Mouse (Mus musculus): Measurements from ENCODE around the gene Baz1a. TPM values are rescaled to one million over a fixed set of nuclear protein-coding genes. Genes with fewer than 3 reads are reported as not detected.

The Baz1a gene
- 27.1 TPM for polyA plus RNA-seq (2014; fragmentation: Illumina TruSeq; extraction: RNeasy Lipid Tissue Mini Kit (QIAGEN cat#74804))

GRCm38 (mm10) chr12:55013626-55014398 is at the start of gene Baz1a:
Gene Baz1a, minus strand, starts transcription at chr12:55014348.

DNA sequence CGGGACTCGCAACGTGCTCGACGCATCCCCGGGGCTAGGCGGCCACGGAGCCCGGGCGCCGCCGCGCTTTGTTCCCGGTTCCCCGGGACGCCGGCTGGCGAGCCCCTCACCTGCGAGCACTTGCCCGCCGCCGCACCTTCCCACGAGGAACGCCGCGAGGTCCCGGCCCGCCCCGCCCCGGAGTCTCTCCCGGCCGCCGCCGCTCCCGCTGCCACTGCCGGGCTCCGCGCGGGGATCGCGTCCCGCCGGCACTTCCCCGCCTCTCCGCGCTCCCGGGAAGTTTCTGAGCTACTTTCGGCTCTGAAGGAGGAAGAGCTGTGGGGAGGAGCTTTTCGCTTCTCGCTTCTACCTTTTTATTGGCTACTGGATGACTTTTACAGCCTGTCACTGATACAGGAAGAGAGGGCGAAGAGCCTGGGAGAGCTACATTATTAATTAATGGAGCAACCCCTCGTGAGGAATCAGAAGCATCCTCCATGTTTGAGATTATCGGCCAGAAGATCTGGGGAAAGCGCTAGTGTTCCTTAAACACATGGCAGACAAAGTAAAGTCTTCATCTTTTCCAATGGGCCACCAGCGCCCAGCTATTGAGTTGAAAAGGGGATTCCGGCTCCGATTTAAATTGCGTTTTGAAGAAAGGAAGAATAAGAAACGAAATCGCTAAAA is 28.0 kb downstream of the Baz1a start, which contains the start of gene Gm20403:
Gene Gm20403, minus strand, starts transcription at position 478 of the 666 bp plus-strand sequence.

DNA sequence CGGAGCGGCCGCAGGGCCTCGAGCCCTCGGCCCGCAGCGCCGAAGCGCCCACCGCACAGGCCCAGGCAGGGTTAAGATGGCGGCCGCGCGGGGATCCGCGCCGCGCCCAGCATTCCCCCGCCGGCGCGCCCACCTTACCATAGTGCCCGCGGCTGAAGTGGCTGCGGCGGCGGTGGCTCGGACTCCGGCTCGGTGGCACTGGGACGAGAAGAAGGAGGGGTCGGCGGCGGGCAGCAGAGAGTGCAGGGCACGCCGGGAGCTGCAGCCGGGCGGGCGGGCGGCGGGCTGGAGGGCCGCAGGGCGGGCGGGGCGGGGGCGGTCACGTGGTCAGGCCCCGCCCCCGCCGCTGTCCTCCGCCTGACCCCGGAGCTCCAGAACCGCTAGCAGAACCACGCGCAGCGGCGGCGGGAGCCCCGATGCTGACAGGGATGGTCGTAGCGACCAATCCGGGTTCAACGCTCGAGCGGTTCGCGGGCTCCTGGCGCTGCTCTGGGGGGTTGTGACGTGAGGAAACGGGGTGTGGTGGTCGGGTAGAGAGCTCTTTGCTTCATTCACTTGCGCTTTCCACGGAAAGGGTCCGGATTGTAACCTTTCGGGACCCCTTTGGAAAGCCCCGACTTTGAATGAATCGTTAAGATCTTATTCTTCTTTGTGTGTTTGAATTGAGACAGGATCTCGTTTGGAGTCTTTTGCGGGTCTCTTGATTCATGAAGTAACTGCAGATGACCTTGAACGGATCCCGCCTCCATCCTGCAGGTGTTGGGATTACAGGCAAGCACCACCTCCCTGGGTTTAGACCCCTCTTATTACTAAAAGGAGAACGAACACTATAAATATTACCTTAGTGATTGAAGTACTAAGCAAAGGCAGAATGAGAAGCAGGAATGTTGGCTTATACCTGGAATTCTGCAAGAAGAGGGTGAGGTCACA is 151.3 kb downstream of the Baz1a start, which contains the start of gene Cfl2:
Gene Cfl2, minus strand, starts transcription at position 272 of the 930 bp plus-strand sequence.

Other genes with a start within 250 kb of the Baz1a start
- 220 TPM for gene Snx6, start 218.6 kb downstream of the Baz1a start, polyA plus RNA-seq (2014; fragmentation: Illumina TruSeq; extraction: RNeasy Lipid Tissue Mini Kit (QIAGEN cat#74804))
- 667 TPM for gene Cfl2, start 151.5 kb downstream of the Baz1a start, polyA plus RNA-seq (2014; fragmentation: Illumina TruSeq; extraction: RNeasy Lipid Tissue Mini Kit (QIAGEN cat#74804))
- gene Gm20403, start 27.8 kb downstream of the Baz1a start, polyA plus RNA-seq (2014; fragmentation: Illumina TruSeq; extraction: RNeasy Lipid Tissue Mini Kit (QIAGEN cat#74804)): not detected
- 22.4 TPM for gene 2700097O09Rik, start 65.8 kb upstream of the Baz1a start, polyA plus RNA-seq (2014; fragmentation: Illumina TruSeq; extraction: RNeasy Lipid Tissue Mini Kit (QIAGEN cat#74804))
- gene Srp54a, start 65.9 kb upstream of the Baz1a start, polyA plus RNA-seq (2014; fragmentation: Illumina TruSeq; extraction: RNeasy Lipid Tissue Mini Kit (QIAGEN cat#74804)): 1,152 TPM
- not detected for gene Fam177a, start 110.1 kb upstream of the Baz1a start, polyA plus RNA-seq (2014; fragmentation: Illumina TruSeq; extraction: RNeasy Lipid Tissue Mini Kit (QIAGEN cat#74804))
- gene Srp54b, start 140.8 kb upstream of the Baz1a start, polyA plus RNA-seq (2014; fragmentation: Illumina TruSeq; extraction: RNeasy Lipid Tissue Mini Kit (QIAGEN cat#74804)): 3.0 TPM
- 35.0 TPM for gene 1700047I17Rik2, start 185.2 kb upstream of the Baz1a start, polyA plus RNA-seq (2014; fragmentation: Illumina TruSeq; extraction: RNeasy Lipid Tissue Mini Kit (QIAGEN cat#74804))
- gene Srp54c, start 215.8 kb upstream of the Baz1a start, polyA plus RNA-seq (2014; fragmentation: Illumina TruSeq; extraction: RNeasy Lipid Tissue Mini Kit (QIAGEN cat#74804)): 316 TPM